Mouse (Mus musculus) cerebellum, adult 8-10 months (tissue): ENCODE results near the gene Rpgrip1.
"Not testable (repeated sequence)": the region's sequence is repeated elsewhere in the genome, so short reads cannot be mapped to it uniquely, and the experiment has no call there.

Experiments used
- DNase-seq: peaks from one replicate; pipeline ENCODE4 v3.0.0; 2022

Rpgrip1 gene

DNA sequence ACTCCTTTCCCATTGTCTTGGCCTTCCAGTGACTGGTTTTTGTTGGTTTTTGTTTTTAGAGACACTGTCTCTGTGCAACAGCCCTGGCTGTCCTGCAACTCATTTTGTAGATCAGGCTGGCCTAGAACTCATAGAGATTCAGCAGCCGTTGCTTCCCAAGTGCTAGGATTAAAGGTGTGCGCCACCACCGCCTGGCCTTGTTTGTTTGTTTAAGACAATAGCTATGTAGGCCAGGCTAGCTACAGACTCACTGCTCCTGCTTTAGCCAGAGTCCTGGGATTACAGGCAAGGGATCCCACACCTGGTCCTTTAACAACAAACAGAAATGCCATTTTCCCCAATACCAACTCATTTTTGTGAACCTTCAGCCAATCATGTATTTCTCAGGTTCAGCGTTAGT lies at the start of gene Rpgrip1:
Gene Rpgrip1, plus strand, starts transcription at position 359 of the 400 bp plus-strand sequence.
- no peak for DNase-seq

DNA sequence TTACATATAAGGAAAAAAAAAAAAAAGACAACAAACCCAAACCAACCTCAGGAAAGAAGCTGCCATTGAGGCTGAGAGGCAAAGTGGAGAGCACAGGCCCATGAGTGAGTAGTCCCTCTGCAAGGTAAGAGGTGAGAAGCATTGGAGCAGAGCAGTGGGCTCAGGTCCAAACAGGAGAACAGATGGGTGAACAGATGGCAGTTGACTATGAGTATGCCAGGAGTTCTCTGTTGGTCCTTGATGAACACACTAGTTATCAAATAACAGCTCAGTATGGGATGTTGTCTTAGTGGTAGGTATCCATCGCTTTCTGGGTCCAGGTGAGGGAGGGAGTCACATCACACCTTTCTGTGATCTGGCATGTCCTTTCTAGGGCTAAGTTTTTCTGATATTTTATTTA lies 49.7 kb upstream of the Rpgrip1 start:
- DNase-seq: peak; percentile 98

DNA sequence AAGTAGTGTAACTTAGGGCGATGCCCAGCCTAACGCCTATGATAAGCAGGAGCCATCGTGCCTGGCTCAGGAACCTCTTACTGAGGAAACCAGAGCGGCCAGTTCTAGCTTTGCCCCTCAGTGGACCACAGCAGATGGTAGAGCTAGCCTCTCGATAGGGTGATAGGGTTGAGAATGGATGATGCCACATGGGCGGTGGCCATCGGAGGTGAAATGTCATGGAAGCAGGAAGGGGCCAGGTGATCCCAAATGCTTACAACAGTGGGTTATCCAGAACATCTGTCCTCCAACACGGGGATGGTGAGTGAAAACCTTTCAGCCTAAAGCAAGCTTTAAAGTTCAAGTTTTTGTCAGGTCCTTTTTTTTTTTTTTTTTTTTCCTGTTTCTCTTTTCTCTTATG lies 48.7 kb upstream of the Rpgrip1 start:
- peak; percentile 53 for DNase-seq

DNA sequence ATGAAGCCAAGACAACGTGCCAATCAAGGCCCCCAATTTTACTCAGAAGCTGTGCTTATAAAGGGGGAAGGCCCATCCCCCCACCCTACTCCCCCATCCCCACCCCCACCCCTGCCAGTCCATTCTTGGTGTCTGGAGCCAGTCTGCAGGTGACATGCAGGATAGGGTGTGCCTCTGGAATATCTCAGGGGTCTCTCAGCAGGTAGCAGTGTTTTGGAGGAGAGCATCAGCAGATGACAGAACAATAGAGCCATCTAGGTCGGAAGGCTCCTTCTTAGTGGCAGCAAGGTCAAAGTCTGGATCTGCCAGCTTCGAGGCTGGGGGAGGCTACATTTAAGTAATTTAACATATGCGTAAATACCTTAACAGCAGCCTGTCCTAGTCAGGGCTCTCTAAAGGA lies 44.4 kb upstream of the Rpgrip1 start:
- no peak for DNase-seq

DNA sequence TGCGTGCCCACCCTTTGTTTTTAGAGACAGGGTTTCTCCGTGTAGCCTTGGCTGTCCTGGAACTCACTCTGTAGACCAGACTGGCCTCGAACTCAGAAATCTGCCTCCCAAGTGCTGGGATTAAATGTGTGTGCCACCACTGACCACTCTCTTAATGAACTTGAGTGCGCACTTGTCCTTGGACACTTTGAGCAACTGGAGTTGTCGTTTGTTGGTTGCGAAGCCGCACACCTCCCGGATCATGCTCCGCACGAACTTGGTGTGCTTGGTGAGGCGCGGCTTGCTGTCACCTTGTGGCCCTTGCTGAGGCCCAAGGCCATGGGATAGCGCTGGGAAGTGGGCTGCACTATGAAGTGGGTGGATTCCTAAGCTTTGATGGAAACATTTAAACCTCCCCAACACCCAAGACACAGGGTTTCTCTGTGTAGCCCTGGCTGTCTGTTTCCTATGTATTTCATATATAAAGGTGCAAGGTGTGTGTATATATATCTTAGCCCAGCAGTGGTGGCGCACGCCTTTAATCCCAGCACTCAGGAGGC lies 38.8 kb upstream of the Rpgrip1 start:
- no peak for DNase-seq

DNA sequence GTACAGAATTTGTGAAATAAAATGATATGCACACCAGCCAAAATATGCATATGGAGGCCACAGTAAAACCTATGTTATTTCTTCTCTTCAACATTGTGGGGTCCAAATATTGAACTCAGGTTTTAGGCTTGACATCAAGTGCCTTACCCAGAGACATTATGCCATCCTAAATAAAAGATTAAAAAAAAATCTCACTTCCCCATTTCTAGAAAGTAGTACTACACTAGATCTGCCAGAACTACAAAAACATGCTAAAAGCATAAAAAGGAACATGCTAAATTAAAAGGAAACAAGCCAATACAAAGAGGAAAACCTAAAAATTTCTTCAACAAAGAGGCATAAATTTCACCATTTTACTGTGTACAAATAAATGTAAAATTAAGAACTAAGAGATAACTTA lies 27.4 kb upstream of the Rpgrip1 start:
- no peak for DNase-seq

DNA sequence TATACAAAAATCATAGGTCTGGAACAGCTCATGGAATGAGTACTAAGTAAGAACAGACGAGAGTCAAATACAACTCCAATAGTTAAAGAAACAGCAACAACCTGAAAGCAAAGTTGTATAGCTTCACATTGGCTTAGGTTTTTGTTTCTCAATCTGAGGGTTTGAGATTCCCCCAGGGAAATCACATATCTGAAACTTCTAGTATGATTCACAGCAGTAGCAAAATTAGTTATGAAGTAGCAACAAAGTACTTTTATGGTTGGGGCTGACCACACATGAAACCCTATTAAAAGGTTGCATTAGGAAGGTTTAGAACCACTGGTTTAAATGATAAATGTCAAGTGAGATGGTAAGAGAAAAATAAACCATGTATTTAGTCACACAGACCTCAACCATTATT lies 16.0 kb upstream of the Rpgrip1 start:
- no peak for DNase-seq

DNA sequence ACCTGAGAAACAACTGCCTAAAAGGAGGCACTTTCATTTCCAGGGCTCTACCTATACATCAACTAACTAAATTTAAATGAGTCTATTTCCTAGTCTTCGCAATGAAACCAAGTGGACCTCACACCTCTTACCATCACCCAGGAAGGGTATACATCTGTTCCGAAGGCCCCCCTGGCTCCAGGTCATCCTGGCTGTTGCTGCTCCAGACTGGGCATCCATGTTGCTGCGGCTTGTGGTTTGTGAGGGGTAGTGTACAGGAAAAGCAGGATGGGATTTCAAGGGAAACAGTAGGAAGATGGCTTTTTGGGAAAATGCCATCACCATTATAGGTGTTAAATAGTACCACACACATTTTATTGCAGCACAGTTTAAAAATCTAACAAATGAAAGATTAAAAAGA lies 13.3 kb upstream of the Rpgrip1 start:
- DNase-seq: not testable (repeated sequence)

DNA sequence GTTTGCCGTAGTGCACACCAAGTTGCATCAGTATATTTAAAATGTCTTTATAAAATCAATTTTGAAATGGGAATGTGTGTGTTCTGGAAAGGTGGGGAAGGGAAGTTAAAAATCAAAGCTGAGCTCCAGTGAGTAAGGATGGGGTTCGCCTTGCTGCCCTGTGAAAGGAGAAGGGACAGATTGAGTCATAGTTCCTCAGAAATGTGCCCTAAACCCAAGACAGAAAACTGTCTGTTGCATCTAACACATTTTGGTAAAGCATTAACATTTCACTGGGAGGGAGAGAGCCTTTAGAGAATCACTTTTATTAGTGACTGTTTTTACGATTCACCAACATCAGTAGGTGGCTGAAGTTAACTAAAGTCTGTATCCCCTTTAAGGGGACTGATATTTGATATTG lies 12.1 kb upstream of the Rpgrip1 start:
- DNase-seq: not testable (repeated sequence)

DNA sequence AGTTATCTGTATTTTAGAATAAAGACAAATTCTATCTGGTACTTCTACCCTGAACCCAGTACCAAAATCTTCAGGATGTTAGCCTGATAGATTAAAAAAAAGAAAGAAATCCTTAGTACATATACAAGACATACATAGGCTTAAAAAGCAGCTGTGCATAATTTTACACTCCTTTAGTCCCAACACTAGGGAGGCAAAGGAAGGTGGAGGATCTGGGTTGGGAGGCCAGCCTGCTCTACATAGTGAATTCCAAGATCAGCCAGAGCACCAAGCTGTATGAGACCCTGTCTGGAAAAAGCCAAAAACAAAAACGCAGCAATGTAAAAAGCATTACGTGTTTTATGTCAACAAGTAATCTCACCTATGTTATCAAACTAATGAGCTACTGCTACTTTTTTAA lies 10.9 kb upstream of the Rpgrip1 start:
- no peak for DNase-seq

DNA sequence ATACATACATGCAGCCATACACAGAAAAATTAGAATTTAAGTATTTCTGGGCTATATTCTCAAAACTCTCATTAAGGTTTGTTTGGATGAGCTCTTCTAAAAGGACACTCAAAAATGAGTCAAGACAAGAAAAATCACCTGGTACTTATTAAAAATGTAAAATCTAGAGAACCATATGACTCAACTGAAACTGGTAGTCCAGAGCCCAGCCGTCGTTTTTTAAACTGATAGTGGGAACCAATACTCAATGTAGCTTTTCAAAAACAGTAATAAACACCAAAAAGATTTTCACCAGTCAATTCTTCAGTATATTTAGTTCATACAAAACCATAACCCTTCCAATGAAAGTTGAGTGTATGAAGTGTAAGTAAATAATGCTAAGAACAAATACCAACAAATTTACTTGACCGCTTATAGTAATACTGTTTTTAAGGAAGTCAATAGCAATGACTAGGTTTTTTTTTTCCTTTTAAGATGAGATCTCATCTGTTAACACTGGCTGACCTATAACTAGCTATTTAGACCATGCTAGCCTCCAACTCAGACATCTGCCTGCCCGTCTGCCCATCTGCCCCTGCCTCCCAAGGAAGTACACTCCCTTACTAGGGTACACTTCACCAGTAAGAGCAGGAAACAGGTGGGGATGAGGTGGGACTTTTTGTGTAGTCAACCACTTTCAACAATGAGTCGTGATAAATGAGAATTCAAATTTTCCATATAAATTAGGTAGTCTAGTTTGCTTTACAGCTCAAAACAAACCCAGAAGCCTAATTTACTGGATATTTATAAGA lies 10.1 kb upstream of the Rpgrip1 start:
- DNase-seq: no peak

DNA sequence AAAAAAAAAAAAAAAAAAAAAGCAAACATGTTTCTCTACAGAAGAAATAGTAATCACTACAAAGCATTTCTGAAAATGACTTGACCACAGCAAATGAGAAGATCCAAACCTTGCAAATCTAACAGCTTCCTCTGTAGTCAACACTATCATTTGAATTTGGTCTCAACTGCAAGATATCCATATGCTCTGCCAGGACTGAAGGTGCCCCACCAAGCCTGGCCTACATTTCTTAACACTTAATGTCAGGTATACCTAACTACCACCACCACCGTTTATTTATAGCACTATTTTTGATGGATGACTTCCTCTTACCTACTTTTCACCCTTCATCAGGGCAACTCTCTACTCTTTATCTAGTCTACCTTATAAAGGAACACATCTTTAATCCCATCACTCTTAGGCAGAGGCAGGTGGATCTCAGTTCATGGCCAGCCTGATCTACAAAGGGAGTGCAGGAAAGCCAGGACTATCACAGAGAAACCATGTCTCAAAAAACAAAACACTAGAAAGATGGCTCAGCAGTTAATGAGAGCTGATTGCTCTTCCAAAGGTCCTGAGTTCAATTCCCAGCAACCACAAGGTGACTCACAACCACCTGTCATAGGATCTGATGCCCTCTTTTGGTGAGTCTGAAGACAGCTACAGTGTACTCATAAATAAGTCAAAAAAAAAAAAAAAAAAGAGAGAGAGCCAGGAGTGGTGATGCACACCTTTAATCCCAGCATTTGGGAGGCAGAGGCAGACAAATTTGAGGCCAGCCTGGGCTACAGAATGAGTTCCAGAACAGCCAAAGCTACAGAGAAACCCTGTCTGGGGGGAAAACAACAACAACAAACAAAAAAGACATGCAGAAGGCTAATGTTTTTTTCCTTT lies 9.0 kb upstream of the Rpgrip1 start:
- no peak for DNase-seq

DNA sequence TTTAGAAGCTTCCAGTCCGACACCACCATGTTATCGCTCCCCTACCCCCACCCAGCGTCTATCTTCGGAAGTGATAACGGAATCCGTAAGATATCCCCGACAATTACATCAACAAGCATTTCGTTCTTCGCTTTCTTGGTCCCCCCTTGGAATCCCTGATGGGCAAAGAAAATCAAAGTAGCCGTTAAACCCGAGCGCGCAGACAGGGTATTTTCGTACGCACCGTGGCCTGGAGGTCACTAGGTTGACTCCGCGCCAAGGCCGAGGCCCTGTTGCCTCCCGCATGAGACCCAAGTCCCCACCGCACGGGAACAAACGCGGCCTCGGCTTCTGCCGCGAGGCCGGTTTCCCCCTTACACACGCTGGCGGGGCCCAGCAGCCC lies 7.0 kb upstream of the Rpgrip1 start:
- DNase-seq: no peak

DNA sequence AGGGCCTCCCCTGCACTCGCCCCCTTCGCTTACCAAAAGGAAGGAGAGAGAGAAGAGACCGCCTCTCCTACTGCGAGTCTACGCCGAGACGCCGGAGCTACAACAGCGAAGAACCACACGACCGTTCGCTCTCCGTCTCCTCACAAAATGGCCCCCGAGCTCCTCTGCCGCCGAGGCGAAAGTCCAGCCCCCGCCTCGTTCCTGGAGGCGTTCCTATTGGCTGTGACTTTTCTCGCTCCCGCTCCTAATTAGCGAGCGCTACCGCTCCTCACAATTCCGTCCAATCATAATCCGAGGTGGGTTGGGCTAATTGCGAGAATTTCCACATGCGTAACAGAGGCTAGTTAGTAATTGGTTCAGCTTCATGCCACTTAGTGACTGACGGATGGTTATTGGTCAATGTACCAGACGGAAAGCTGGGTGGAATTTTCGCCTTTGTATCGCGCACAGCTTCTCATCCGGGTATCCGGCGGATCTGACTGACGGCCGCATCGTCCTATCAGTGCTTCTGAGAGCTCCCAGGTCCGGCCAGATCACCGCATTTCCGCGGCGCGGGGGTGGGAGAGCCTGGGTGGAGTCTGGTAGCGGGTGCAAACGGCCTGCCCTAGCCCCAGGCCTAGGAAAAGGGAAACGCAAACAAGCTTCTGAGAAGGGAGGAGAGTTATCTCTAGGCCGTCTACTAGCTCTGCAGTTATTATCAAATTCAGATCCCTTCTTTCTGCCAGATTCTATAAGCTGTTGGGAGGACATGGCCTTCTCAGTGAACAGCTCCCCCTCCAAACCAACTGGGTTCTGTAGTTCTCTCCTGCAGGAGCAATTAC lies 6.4 kb upstream of the Rpgrip1 start, which contains the start of gene Hnrnpc:
Gene Hnrnpc, minus strand, starts transcription at position 173 of the 821 bp plus-strand sequence.
- peak; percentile 100 for DNase-seq

DNA sequence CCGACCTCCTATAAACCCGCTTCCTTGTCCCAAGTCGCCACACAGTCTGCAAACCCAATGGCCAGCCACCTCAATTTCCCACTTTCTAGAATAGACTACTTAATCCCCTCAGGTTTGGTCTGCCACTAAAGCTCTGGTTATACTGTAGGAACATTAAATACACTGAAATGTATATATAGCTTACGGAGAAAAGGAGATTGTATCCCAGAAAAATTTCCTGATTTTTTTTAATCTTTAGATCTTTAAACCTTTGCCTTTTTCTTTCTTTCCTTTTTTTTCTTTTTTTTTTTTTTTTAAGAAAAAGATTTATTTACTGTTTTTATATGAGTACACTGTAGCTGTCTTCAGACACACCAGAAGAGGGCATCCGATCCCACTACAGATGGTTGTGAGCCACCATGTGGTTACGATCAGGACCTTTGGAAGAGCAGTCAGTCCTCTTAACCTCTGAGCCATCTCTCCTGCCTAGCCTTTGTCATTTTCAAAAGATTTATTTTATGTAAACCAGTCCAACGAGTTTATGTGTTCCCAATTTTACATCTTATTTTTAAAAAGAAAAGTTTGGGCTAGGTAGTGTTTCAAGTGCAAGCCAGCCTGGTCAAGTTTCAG lies 5.7 kb upstream of the Rpgrip1 start:
- no peak for DNase-seq

DNA sequence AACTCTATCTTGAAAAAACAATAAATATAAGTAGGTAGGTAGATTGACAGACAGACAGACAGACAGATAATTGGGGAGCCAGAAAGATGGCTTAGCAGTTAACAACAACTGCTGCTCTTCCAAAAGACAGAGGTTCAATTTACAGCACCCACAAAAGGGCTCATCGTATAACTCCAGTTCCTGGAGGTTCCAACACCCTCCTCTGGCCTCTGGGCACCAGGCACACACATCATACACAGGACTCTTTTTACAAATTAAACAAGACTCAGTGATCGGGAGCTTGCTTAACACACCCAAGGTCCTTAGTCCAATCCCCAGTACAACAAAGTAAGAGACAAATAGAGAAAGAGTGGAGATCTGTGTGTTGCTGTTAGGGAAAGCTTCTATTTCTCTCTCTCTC lies 5.2 kb upstream of the Rpgrip1 start:
- no peak for DNase-seq

DNA sequence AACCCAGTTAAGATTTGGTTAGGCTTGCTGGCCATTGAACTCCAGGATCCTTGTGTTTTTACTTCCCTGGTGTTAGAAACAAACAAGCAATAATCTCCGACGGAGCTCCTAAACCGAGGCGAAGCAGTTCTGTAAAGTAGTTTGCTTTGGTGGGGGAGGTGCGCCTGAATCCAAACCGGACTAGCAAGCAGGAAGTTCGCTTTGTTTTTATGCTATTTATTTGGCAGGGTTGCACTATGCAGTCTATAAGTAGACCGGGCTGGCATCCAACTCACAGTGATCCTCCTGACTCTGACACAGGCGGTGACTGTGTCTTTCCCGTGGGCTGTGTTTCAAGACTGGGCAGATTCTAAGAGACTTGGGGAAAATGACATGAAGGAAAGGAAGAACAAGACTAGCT lies 3.8 kb upstream of the Rpgrip1 start:
- peak; percentile 66 for DNase-seq

DNA sequence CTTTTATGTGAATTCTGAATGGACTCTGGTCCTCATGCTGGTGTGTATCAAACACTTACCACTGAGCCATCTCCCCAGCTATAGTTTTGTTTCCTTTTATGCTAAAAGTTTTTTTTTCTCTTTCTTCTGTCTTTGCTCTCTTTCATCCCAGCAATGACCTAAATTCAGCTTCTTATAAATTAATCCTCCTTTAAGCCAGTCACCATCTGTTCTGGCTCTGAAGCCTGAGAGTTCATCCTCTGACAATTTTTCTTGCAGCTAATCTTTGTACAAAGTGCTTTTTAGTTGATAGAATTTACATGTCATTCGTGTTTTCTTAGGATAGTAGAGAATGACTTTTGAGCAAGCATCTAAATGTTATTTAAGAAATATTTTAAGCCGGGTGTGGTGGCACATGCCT lies 2.5 kb upstream of the Rpgrip1 start:
- DNase-seq: no peak

DNA sequence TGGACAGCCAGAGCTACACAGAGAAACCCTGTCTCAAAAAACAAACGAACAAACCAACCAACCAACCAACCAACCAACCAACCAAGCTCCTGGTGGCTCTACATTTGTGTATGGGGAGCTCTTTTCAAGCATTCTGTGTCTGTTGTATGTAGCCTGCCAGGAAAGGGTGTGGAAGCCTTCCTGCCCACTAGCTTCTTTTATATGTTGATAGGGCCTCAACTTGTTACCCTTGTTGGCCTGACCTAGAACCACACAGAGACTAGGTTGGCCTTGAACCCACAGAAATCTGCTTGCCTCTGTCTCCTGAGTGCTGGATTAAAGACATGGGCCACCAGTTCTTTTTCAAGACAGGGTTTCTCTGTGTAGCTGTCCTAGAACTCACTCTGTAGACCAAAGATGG lies 3.6 kb downstream of the Rpgrip1 start:
- no peak for DNase-seq

DNA sequence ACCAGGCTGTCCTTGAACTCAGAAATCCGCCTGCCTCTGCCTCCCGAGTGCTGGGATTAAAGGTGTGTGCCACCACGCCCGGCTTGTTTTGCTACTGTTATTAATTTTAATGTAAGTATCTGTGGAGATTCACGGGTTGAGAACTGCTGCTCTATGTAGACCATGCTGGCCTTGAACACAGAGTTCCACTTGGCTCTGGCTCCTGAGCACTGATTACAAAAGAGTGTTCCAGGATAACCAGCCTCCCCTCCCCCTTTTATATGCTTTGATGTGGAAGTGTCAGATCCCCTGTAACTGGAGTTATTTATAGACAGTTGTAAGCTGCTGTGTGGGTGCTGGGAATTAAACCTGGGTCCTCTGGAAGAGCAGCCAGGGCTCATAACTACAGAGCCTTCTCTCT lies 6.7 kb downstream of the Rpgrip1 start:
- no peak for DNase-seq

DNA sequence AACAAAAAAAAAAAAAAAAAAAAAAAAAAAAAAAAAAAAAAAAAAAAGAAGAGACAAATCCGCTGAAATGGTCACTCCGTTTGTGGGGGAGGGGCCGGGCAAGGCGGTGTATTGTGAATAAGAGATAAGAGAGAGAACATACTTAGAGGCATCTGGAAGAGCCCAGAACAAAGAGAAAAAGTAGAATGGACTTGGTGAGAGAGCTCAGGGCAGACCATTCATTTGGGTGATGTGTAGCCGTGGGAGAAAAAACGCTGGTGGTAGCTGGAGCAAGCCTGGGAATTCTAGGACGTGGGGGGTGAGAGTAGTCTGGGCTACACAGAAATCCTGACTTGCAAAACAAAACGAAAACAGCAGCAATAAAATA lies 7.9 kb downstream of the Rpgrip1 start:
- no peak for DNase-seq

DNA sequence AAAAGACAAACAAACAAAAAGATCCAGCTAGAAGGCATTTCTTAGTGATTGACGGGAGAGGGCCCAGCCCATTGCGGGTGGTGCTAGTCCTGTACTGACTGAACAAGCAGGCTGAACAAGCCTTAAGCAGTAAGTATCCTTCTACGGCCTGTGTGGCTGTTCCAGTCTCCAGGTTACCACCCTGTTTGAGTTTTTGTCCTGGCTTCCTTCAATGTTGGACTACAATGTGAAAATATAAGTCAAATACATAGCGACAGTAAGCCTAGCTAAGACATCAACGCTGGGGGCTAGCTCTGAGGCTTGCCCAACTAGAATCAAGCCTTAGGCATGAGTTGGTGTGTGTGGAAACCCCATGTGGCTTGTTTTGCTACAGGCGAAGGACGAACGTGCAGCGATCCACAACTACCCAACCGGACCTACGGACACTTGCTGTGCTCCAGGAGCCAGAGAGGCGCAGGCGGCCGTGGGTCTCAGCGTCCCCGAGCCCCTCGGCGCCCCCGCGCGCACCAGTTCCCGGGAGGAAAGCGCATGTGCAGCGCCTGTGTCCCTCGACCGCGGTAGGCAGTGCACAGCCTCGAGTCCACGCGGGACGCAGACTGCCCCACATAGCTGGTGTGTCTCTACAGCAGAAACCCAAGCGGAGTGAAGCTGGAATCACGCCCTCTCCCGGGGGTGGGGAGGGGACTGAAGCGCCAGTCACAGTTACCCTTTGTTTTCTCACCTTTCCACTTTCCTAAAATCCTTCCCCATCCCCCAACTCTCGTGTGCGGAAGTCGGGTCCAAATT lies 8.5 kb downstream of the Rpgrip1 start:
- DNase-seq: peak; percentile 67
